Mouse (Mus musculus) hindbrain, embryonic 16.5 days (tissue): Measurements from ENCODE around the gene Ttll11. TPM values are rescaled to one million over a fixed set of nuclear protein-coding genes. Genes with fewer than 3 reads are reported as not detected.

Experiments used
- ATAC-seq: fragments of 200-750 bp; cut with Nextera tagmentation; 2 replicates; pipeline ENCODE4 v1.8.0; 2017; ENCODE audit warnings: moderate TSS enrichment, moderate library complexity
- H3K27ac ChIP-seq: fragments of 300-500 bp; sonication (generic); 2 replicates; pipeline ENCODE4 v1.5.1; 2014; ENCODE audit warnings: low read depth, mild to moderate bottlenecking, control low read depth, low read length, moderate library complexity
- H3K27me3 ChIP-seq: fragments of 300-500 bp; sonication (generic); replicated peaks from 2 replicates; pipeline ENCODE4 v1.6.1; 2014; ENCODE audit warnings: low read length; ENCODE audit not compliant: control insufficient read depth, insufficient read depth
- H3K36me3 ChIP-seq: fragments of 300-500 bp; sonication (generic); 2 replicates; pipeline ENCODE4 v1.6.1; 2014; ENCODE audit warnings: mild to moderate bottlenecking, low read length, moderate library complexity, mixed read lengths; ENCODE audit not compliant: control insufficient read depth, insufficient read depth
- H3K4me1 ChIP-seq: fragments of 300-500 bp; sonication (generic); 2 replicates; pipeline ENCODE4 v1.6.1; 2014; ENCODE audit warnings: low read depth, low read length; ENCODE audit not compliant: control insufficient read depth, insufficient read depth
- H3K4me2 ChIP-seq: fragments of 300-500 bp; sonication (generic); 2 replicates; pipeline ENCODE4 v1.6.1; 2014; ENCODE audit warnings: mild to moderate bottlenecking, low read length, control low read depth, moderate library complexity
- H3K4me3 ChIP-seq: fragments of 300-500 bp; sonication (generic); 2 replicates; pipeline ENCODE4 v1.5.1; 2014; ENCODE audit warnings: mild to moderate bottlenecking, low read length, control low read depth, moderate library complexity
- H3K9ac ChIP-seq: fragments of 300-500 bp; sonication (generic); 2 replicates; pipeline ENCODE4 v1.6.1; 2014; ENCODE audit warnings: low read depth, mild to moderate bottlenecking, control low read depth, low read length, moderate library complexity
- H3K9me3 ChIP-seq: fragments of 300-500 bp; sonication (generic); 2 replicates; pipeline ENCODE4 v1.6.1; 2014; ENCODE audit warnings: mild to moderate bottlenecking, low read length, moderate library complexity; ENCODE audit not compliant: control insufficient read depth
- WGBS: fragments of 180-500 bp; shearing (Covaris S2); extraction: QIAGEN DNeasy Blood & Tissue Kit; methylation state at CpG from one replicate; pipeline ENCODE4 v1.1.7; 2014; 5-methylcytosine and 5-hydroxymethylcytosine counted together
- polyA plus RNA-seq: library from polyadenylated mRNA; unstranded; fragments of >200 nt; fragmentation: Nextera tagmentation; extraction: Ambion mirVana; gene quantifications from 2 replicates; pipeline ENCODE4 v1.2.1, GENCODE M21; 2015

Ttll11 gene
- polyA plus RNA-seq, 1 experiment from 2014 or later: 2.6 TPM

DNA sequence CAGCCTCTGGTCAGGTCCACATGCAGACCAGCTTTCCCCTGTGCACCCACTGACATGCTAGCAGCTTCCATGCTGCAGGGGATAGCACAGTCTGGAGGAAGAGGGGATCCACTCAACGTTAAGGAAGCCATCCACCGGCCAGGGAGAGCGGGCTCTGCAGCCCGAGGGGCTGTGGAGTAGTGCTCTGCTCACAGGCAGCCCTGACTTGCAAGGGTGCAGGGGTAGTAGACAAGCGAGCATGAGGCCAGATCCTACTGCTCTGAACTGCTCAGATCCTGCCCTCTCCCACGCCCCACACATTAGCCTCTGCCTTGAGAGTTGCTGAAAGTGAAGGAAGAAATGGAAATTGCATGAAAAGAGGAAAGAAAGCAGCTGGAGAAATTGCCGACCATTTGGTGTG, 99.4 kb downstream of the Ttll11 start:
- Histone ChIP-seq H3K27me3 (no peaks in the 10 kb centered on the region), H3K27ac (peak overlapping the region; percentile 31; the same call in 1 of the 2 replicates), H3K9ac (0 out of 2 replicates have a peak overlapping the region, but pooled peaks have one; percentile 24), H3K36me3 (no peaks in the 10 kb centered on the region), H3K9me3 (no peaks in the 10 kb centered on the region), H3K4me1 (peaks cover 5% of the 10 kb centered on the region), H3K4me2 (no peak overlapping the region), H3K4me3 (no peak overlapping the region)
- ATAC-seq: 0 out of 2 replicates have a peak, but pooled peaks have one; percentile 21
- WGBS: 62% methylated on average over 7 of the region's 7 CpGs

DNA sequence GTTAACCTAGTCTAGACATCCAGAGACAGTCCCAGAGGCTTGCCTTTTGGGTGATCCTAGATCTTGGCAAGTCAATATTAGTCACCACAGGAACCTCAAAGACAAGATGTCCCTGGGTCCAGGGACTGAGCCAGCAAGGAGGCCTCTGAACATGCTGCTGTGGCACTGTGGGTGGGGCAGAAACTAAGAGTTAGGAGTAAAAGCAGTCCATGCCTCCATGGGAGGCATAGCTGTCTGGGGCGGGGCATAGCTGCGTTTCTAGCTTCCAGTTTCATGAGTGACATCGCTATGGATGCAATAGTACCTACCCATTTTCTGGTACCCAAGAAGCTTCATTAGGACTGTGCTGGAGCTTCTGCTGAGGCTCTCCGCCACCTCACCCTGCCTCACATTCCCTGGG, 99.8 kb downstream of the Ttll11 start:
- Histone ChIP-seq H3K4me2 (no peak overlapping the region), H3K36me3 (no peaks in the 10 kb centered on the region), H3K9ac (no peak overlapping the region), H3K27me3 (no peaks in the 10 kb centered on the region), H3K27ac (0 out of 2 replicates have a peak overlapping the region, but pooled peaks have one; percentile 31), H3K9me3 (no peaks in the 10 kb centered on the region), H3K4me3 (no peak overlapping the region), H3K4me1 (peaks cover 5% of the 10 kb centered on the region)
- 83% methylated on average over 4 of the region's 4 CpGs for WGBS
- no peak for ATAC-seq

DNA sequence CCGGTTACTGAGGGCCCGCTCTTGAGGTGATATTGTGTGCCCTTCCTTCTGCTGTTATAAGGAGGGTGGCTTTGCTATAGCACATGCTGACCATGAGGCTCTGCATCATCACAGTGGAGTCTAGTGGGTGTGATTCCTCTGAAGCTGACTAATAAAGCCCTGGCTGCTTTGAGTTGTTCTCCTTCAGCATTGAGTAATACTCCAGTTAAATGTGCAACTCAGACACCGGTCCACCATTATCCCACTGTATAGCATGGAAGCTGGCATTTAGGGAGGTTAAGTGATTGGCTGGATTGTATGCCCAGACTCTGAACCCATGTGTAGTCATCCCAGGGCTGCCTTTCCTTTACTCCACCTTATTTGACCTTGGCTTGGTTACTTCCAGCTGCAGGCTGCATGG, 101.2 kb downstream of the Ttll11 start:
- Histone ChIP-seq H3K9ac (no peak overlapping the region), H3K36me3 (no peaks in the 10 kb centered on the region), H3K4me3 (no peak overlapping the region), H3K4me1 (peaks cover 5% of the 10 kb centered on the region), H3K4me2 (no peak overlapping the region), H3K27me3 (no peaks in the 10 kb centered on the region), H3K27ac (no peak overlapping the region), H3K9me3 (no peaks in the 10 kb centered on the region)
- 100% methylated on average over 3 of the region's 3 CpGs for WGBS
- ATAC-seq: no peak

DNA sequence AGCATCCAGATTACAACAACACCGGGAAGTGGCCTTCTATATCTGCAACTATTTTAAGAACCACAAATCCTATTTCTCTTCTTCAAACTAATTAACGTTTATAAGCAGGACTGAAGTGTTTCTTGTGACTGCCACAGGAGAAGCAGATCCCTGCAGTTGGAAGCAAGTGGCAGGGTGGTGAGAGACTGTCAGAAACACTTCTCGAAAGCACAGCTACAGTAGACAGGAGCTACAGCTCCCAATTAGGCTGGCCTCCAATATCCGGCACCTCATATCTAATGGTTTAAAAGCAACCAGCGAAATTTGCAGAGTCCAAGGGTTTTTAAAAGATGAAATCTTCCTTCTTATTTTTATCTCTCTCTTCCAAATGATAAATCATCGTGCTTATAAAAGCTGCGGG, 104.1 kb downstream of the Ttll11 start:
- WGBS: 82% methylated on average over 7 of the region's 7 CpGs
- no peaks in the 10 kb centered on the region for H3K36me3 ChIP-seq
- H3K9me3 ChIP-seq: no peaks in the 10 kb centered on the region
- no peak overlapping the region for H3K9ac ChIP-seq
- no peak overlapping the region for H3K4me2 ChIP-seq
- H3K27me3 ChIP-seq: no peaks in the 10 kb centered on the region
- H3K27ac ChIP-seq: no peak overlapping the region
- H3K4me1 ChIP-seq: peaks cover 5% of the 10 kb centered on the region
- H3K4me3 ChIP-seq: no peak overlapping the region
- no peak for ATAC-seq

DNA sequence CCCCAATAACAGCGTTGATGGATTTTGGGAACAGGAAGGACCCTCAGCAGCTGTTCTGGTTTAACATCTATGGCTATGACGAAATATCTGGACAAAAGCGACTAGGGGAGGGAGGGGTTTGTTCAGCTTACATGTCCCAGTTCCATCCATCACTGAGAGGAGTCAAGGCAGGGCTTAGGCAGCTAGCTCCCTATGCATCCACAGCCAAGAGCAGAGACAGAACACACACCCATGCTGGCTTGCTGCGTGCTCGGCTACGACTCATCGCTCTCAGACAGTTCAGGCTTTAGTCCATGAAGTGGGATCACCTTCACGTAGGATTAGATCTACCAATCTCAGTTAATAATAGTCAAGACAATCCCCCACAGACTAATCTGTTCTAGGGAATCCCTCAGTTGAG, 105.3 kb downstream of the Ttll11 start:
- no peaks in the 10 kb centered on the region for H3K36me3 ChIP-seq
- no peak overlapping the region for H3K4me3 ChIP-seq
- ATAC-seq: no peak
- no peaks in the 10 kb centered on the region for H3K27me3 ChIP-seq
- no peaks in the 10 kb centered on the region; the same call in 1 of the 2 replicates for H3K4me1 ChIP-seq
- H3K4me2 ChIP-seq: no peak overlapping the region
- H3K9me3 ChIP-seq: no peaks in the 10 kb centered on the region
- no peak overlapping the region for H3K9ac ChIP-seq
- 91% methylated on average over 8 of the region's 8 CpGs for WGBS
- H3K27ac ChIP-seq: no peak overlapping the region

DNA sequence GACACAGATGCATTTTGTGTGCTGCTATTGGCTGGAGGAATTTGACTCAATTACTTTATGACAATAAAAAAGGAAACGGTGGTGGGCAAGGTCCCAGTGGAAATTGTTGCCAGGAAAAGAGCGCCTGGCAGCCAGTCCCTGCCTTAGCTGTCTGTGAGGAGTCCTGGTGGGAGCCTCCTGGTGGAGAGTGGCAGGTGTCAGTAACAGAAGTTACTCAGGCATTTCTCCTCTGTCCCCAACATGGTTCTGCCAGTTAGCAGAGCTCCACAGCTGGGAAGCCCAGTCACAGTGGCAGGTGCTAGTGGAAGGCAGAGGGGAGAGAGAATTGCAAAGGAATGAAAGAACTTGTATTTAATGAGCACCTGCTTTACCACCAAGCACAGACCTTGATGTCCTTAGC, 110.5 kb downstream of the Ttll11 start:
- Histone ChIP-seq H3K9ac (no peak overlapping the region), H3K9me3 (no peaks in the 10 kb centered on the region), H3K4me2 (no peak overlapping the region), H3K36me3 (no peaks in the 10 kb centered on the region), H3K27me3 (no peaks in the 10 kb centered on the region), H3K27ac (no peak overlapping the region), H3K4me1 (peaks cover 3% of the 10 kb centered on the region), H3K4me3 (no peak overlapping the region)
- peak; percentile 40 for ATAC-seq
- 13% methylated on average over 2 of the region's 2 CpGs for WGBS

DNA sequence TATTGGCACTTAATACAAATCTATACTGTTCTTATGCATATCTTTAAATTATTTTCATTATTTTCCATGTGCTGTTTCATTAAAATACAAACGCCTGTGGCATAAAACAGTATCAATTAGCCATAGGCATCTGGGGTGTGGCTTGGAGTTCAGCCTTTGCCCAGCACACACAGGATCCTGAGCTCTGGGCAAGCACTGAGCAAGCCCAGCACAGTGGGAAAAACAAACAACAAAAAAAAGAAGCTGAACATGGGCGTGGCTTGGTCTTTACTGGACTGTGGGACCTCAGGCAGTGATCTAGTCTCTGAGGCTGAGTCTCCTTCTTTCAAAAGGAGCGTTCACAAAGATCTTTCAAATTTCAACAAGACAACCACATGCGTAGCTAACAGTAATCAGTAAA, 116.4 kb downstream of the Ttll11 start:
- WGBS: 68% methylated on average over 4 of the region's 4 CpGs

DNA sequence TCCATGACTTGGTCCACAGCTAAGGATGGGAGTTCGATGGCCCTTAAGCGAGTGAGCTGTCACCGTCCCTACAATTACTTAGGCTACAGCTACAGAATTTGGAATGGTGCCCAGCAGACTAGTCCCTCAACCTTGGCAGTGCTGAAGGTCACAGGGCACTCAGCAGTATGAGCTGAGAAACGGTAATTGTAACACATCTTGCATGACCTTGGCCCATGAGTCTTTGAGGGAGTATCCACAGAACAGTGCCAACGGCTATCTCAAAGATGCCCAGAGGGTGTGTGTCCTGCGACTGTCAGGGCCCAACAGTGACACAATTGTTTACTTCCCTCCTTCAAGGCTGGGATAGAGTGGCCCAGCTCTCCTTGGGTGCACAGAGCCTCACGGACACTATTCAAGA, 118.5 kb downstream of the Ttll11 start:
- ATAC-seq: no peak
- WGBS: 78% methylated on average over 7 of the region's 7 CpGs
- no peak overlapping the region for H3K9ac ChIP-seq
- no peaks in the 10 kb centered on the region for H3K36me3 ChIP-seq
- no peak overlapping the region for H3K27ac ChIP-seq
- no peak overlapping the region for H3K4me2 ChIP-seq
- H3K4me3 ChIP-seq: no peak overlapping the region
- H3K9me3 ChIP-seq: no peaks in the 10 kb centered on the region
- peaks cover 6% of the 10 kb centered on the region for H3K4me1 ChIP-seq
- H3K27me3 ChIP-seq: no peaks in the 10 kb centered on the region

More for the DNA sequence above, 116.4 kb downstream of the Ttll11 start:
- H3K4me2 ChIP-seq: no peak overlapping the region
- ATAC-seq: no peak
- H3K4me1 ChIP-seq: peaks cover 6% of the 10 kb centered on the region
- no peaks in the 10 kb centered on the region for H3K36me3 ChIP-seq
- H3K27ac ChIP-seq: no peak overlapping the region
- H3K27me3 ChIP-seq: no peaks in the 10 kb centered on the region
- no peaks in the 10 kb centered on the region for H3K9me3 ChIP-seq
- no peak overlapping the region for H3K4me3 ChIP-seq
- no peak overlapping the region for H3K9ac ChIP-seq

DNA sequence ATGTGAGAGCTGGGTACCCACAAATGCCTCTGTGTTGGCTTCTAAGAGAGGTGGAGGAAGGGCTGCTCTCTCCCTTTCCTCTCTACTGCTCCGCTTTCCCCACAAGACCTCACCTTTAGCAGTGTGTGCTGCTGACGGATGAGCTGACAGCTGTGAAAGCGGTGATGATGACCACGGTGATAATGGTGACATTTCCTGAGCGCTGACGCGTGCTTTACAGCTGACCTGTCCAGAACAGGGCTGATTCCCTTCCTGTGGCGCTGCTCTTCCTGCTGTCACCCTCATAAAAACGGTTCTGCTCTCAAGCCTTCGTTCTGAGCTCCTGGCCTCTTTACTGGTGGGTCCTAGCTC, 119.3 kb downstream of the Ttll11 start:
- Histone ChIP-seq H3K27ac (peak overlapping the region; percentile 42; the same call in 1 of the 2 replicates), H3K4me1 (peaks cover 6% of the 10 kb centered on the region), H3K9ac (no peak overlapping the region), H3K4me2 (no peak overlapping the region), H3K9me3 (no peaks in the 10 kb centered on the region), H3K36me3 (no peaks in the 10 kb centered on the region), H3K27me3 (no peaks in the 10 kb centered on the region), H3K4me3 (no peak overlapping the region)
- no peak for ATAC-seq
- WGBS: 62% methylated on average over 10 of the region's 10 CpGs
